Mouse (Mus musculus) midbrain, embryonic 16.5 days (tissue): ENCODE measurements around the gene Chst15. TPM values are rescaled to one million over a fixed set of nuclear protein-coding genes. Genes with fewer than 3 reads are reported as not detected.

Source experiments
- ATAC-seq: fragments of 200-750 bp; cut with Nextera tagmentation; 2 replicates; pipeline ENCODE4 v1.8.0; 2017; ENCODE audit warnings: moderate TSS enrichment
- H3K27ac ChIP-seq: fragments of 300-500 bp; sonication (generic); 2 replicates; pipeline ENCODE4 v1.5.1; 2014; ENCODE audit warnings: mild to moderate bottlenecking, low read length, mixed read lengths
- H3K27me3 ChIP-seq: fragments of 300-500 bp; sonication (generic); 2 replicates; pipeline ENCODE4 v1.6.1; 2014; ENCODE audit warnings: low read depth, low read length, mixed read lengths; ENCODE audit not compliant: control insufficient read depth, insufficient read depth
- H3K36me3 ChIP-seq: fragments of 300-500 bp; sonication (generic); 2 replicates; pipeline ENCODE4 v1.6.1; 2014; ENCODE audit warnings: mild to moderate bottlenecking, low read length, moderate library complexity, mixed read lengths; ENCODE audit not compliant: control insufficient read depth, insufficient read depth
- H3K4me1 ChIP-seq: fragments of 300-500 bp; sonication (generic); 2 replicates; pipeline ENCODE4 v1.6.1; 2014; ENCODE audit warnings: mild to moderate bottlenecking, low read length, mixed read lengths; ENCODE audit not compliant: control insufficient read depth, insufficient read depth
- H3K4me2 ChIP-seq: fragments of 300-500 bp; sonication (generic); 2 replicates; pipeline ENCODE4 v1.6.1; 2014; ENCODE audit warnings: mild to moderate bottlenecking, low read length, mixed read lengths
- H3K4me3 ChIP-seq: fragments of 300-500 bp; sonication (generic); 2 replicates; pipeline ENCODE4 v1.5.1; 2014; ENCODE audit warnings: low read depth, mild to moderate bottlenecking, low read length, moderate library complexity, mixed read lengths
- H3K9ac ChIP-seq: fragments of 300-500 bp; sonication (generic); 2 replicates; pipeline ENCODE4 v1.6.1; 2014; ENCODE audit warnings: low read depth, low read length, mixed read lengths
- H3K9me3 ChIP-seq: fragments of 300-500 bp; sonication (generic); replicated peaks from 2 replicates; pipeline ENCODE4 v1.6.1; 2014; ENCODE audit warnings: mild to moderate bottlenecking, low read length, mixed read lengths; ENCODE audit not compliant: control insufficient read depth, poor library complexity, severe bottlenecking
- WGBS: fragments of 180-500 bp; shearing (Covaris S2); extraction: QIAGEN DNeasy Blood & Tissue Kit; methylation state at CpG from one replicate; pipeline ENCODE4 v1.1.7; 2014; 5-methylcytosine and 5-hydroxymethylcytosine counted together
- polyA plus RNA-seq: library from polyadenylated mRNA; unstranded; fragments of >200 nt; fragmentation: Nextera tagmentation; extraction: Ambion mirVana; gene quantifications from 2 replicates; pipeline ENCODE4 v1.2.1, GENCODE M21; 2015

The Chst15 gene
- polyA plus RNA-seq, 1 experiment from 2014 or later: 12.6 TPM

DNA sequence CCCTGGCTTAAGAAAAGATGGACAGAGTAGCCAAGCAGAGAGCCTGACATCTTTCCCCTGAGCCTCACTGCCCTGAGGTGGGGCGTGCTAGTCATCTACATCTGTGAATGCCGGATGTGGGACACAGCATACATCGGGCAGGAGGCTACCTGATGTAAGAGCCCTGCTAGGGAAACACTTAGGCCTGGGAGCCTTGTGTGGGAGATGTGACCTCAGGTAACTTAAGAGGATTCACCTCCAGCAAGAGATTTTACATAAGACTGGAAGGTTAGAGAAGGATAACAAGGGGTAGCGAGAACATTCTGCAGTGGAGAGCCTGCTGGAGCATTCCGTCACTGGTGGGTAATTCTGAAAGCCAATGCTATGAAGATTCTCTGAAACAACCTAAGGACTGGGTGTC lies 69.9 kb downstream of the Chst15 start:
- WGBS: 31% methylated on average over 5 of the region's 5 CpGs
- no peak overlapping the region for H3K4me3 ChIP-seq
- no peak; the same call in 1 of the 2 replicates for ATAC-seq
- H3K9ac ChIP-seq: peak overlapping the region; percentile 13; the same call in 1 of the 2 replicates
- no peaks in the 10 kb centered on the region for H3K27me3 ChIP-seq
- no peak overlapping the region for H3K4me2 ChIP-seq
- H3K4me1 ChIP-seq: peaks cover 19% of the 10 kb centered on the region
- no peaks in the 10 kb centered on the region for H3K36me3 ChIP-seq
- H3K9me3 ChIP-seq: no peaks in the 10 kb centered on the region
- H3K27ac ChIP-seq: peak overlapping the region; percentile 77

DNA sequence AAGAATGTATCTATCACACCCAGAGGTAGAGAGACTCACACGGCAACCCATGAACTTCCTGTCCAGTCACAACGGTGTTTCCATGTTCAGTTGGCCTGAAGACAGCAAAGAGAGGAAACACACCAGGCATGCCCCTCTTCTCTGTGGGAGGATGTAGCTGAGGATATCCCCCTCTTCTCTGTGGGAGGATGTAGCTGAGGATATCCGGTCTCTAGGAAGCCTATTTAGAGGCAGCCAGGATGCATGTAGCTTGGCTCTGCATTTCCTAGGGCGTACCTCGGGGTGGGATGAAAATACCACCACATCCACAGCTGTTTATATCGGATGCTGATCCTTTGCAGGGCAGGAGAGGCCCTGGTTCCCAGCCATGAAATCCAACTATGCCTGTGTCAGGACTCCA lies 71.3 kb downstream of the Chst15 start:
- no peak overlapping the region for H3K27ac ChIP-seq
- no peak overlapping the region for H3K9ac ChIP-seq
- H3K27me3 ChIP-seq: no peaks in the 10 kb centered on the region
- no peak for ATAC-seq
- WGBS: 89% methylated on average over 6 of the region's 6 CpGs
- peaks cover 19% of the 10 kb centered on the region for H3K4me1 ChIP-seq
- H3K36me3 ChIP-seq: no peaks in the 10 kb centered on the region
- no peak overlapping the region for H3K4me2 ChIP-seq
- no peaks in the 10 kb centered on the region for H3K9me3 ChIP-seq
- H3K4me3 ChIP-seq: no peak overlapping the region

DNA sequence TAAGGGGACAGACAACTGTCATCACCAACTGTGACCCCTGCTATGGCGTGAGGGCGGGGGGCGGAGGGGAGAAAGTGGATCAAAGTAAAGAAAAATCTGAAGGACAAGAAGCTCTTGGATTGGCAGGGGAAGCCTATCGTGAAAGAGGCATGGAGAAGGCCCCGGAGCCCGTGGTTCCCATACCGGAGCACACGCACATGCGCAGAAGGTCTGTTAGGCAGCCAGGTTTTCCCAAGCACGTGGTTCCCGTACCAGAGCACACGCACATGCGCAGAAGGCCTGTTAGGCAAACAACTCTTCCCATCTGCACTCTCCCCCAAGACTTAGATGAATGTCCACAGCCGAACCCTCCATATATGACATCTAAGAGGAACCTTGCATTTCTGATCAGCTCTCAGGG lies 72.4 kb downstream of the Chst15 start:
- Histone ChIP-seq H3K4me2 (no peak overlapping the region), H3K9me3 (no peaks in the 10 kb centered on the region), H3K9ac (no peak overlapping the region), H3K36me3 (no peaks in the 10 kb centered on the region), H3K4me1 (peaks cover 19% of the 10 kb centered on the region), H3K27ac (no peak overlapping the region), H3K27me3 (no peaks in the 10 kb centered on the region), H3K4me3 (no peak overlapping the region)
- 93% methylated on average over 14 of the region's 14 CpGs for WGBS
- ATAC-seq: no peak

DNA sequence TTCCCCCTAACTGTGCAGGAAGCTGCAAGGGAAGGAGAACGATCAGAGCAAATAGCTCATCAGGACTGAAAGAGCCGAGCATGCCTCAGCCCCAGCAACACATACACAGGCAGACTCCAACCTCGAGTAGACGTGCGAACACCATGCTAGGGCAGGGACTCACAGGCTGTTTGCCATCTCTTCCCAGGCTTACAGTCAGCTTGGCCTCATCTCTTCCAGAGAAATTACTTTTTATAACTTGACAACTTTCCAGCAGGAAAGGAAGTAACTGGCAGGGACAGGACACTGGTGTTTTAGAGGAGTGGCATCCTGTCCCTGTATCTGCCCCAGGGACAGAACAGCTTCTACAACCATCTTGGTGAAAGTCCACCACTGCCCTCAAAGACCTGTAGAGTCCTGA lies 73.8 kb downstream of the Chst15 start:
- no peaks in the 10 kb centered on the region for H3K27me3 ChIP-seq
- no peak overlapping the region for H3K4me3 ChIP-seq
- ATAC-seq: no peak
- no peak overlapping the region for H3K9ac ChIP-seq
- H3K27ac ChIP-seq: no peak overlapping the region
- WGBS: 92% methylated on average over 5 of the region's 5 CpGs
- no peaks in the 10 kb centered on the region for H3K9me3 ChIP-seq
- H3K4me1 ChIP-seq: peaks cover 16% of the 10 kb centered on the region
- no peaks in the 10 kb centered on the region for H3K36me3 ChIP-seq
- no peak overlapping the region for H3K4me2 ChIP-seq

DNA sequence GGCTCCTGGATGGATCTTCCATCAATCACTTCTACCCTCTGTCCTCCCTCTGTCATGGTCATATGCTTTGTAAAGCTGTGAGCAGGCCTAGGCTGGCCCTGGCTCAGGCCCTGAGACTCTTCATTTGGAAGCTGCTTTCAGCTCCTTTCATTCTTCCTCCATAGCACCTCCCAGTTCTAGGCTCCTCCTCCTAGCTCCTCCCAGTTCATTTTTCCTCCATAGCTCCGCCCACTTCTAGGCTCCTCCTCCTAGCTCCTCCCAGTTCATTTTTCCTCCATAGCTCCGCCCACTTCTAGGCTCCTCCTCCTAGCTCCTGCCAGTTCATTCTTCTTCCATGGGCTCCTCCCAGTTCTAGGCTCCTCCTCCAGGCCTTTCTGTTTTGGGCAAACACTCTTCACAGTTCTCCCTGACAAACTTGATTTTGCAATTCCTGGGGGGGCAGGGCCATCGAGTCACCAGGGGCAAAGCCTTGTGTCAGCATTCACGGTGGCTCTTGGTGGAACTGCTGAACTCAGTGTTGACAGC lies 74.3 kb downstream of the Chst15 start:
- Histone ChIP-seq H3K4me1 (peaks cover 12% of the 10 kb centered on the region), H3K9me3 (no peaks in the 10 kb centered on the region), H3K4me2 (no peak overlapping the region), H3K36me3 (no peaks in the 10 kb centered on the region), H3K27ac (no peak overlapping the region), H3K4me3 (no peak overlapping the region), H3K9ac (no peak overlapping the region), H3K27me3 (no peaks in the 10 kb centered on the region)
- WGBS: 53% methylated on average over 4 of the region's 4 CpGs
- ATAC-seq: no peak

DNA sequence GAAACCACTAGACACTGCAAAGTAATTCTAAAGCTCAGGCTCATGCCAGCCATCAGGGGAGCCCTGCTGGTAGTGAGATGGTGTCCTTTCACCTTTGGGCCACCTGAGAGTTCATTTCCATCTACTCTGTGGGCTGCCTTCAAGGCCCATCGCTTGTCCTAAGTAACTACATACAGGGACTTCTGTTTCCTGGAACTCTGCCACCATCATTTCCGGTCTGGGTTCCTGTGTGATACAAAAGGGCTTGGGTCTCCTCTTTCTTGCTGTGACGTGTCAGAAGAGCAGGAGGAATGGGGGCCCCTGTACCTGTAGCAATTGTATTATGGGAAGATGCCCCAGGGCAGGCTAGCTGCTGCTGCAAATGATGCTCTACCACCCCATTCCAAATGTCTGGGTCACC lies 78.1 kb downstream of the Chst15 start:
- Histone ChIP-seq H3K4me3 (no peak overlapping the region), H3K9me3 (no peaks in the 10 kb centered on the region), H3K4me2 (no peak overlapping the region), H3K27me3 (no peaks in the 10 kb centered on the region), H3K36me3 (no peaks in the 10 kb centered on the region), H3K9ac (no peak overlapping the region), H3K27ac (no peak overlapping the region), H3K4me1 (no peaks in the 10 kb centered on the region)
- ATAC-seq: no peak
- 88% methylated on average over 3 of the region's 3 CpGs for WGBS

GRCm38 (mm10) chr7:132237191-132237590 lies 79.8 kb downstream of the Chst15 start:
- WGBS: 83% methylated on average over 4 of the region's 4 CpGs
- no peak overlapping the region for H3K4me2 ChIP-seq
- no peaks in the 10 kb centered on the region for H3K9me3 ChIP-seq
- ATAC-seq: no peak
- no peaks in the 10 kb centered on the region for H3K4me1 ChIP-seq
- H3K9ac ChIP-seq: no peak overlapping the region
- no peaks in the 10 kb centered on the region for H3K36me3 ChIP-seq
- no peaks in the 10 kb centered on the region for H3K27me3 ChIP-seq
- H3K4me3 ChIP-seq: no peak overlapping the region
- no peak overlapping the region for H3K27ac ChIP-seq

DNA sequence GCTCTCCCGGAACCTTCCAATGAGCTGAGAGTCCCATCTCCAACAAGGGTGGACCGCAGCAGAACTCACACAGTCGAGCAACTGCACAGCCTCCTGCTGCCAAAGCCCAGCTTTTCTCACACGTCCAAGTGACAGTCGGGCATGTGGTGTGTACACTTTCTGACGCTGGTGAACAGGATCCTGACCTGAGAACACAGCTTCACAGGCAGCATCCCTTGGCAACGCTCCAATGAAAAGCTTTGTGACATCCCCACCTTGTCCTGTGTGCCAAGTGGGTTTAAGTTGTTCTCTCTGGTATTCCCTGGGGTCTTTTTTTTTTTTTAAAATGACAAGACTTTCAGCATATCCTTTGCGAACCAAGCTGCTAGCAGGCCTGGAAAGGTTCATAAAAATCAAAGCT lies 80.2 kb downstream of the Chst15 start:
- H3K4me3 ChIP-seq: no peak overlapping the region
- H3K9me3 ChIP-seq: no peaks in the 10 kb centered on the region
- no peak for ATAC-seq
- H3K4me2 ChIP-seq: no peak overlapping the region
- H3K27me3 ChIP-seq: no peaks in the 10 kb centered on the region
- WGBS: 79% methylated on average over 8 of the region's 8 CpGs
- no peaks in the 10 kb centered on the region for H3K4me1 ChIP-seq
- no peak overlapping the region for H3K9ac ChIP-seq
- H3K27ac ChIP-seq: no peak overlapping the region
- no peaks in the 10 kb centered on the region for H3K36me3 ChIP-seq

DNA sequence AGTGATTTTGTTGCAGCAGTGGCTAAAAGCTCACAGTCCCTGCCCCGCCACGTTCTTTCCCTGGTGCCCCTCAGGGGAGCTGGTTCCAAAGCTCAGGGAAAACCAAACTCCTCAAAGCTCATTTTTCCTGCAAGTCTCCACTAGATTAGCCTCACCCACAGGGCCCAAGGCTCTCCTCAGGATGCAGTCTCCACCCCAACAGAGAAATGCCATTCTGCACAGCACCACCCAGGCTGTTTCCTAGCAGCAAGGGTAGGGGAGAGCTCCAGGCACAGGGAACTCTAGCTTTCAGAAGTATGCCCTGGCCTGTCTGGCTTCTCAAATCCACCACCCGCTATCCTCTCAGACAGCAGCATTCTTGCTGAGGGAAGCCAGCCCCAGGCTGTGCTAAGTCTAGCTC lies 82.8 kb downstream of the Chst15 start:
- WGBS: 63% methylated on average over 3 of the region's 3 CpGs
- Histone ChIP-seq H3K9ac (no peak overlapping the region), H3K4me2 (no peak overlapping the region), H3K27me3 (no peaks in the 10 kb centered on the region), H3K36me3 (no peaks in the 10 kb centered on the region), H3K9me3 (no peaks in the 10 kb centered on the region), H3K4me3 (no peak overlapping the region), H3K4me1 (no peaks in the 10 kb centered on the region), H3K27ac (no peak overlapping the region)
- no peak for ATAC-seq
